Mouse (Mus musculus) urinary bladder, postnatal 25 days (tissue): ENCODE results near the gene Fam107a.

Experiments
- DNase-seq: peaks from one replicate; pipeline ENCODE4 v3.0.0; 2022; ENCODE audit warnings: low spot score

Gene Fam107a

GRCm38 (mm10) chr14:8256881-8257280 lies 60.9 kb downstream of the Fam107a start:
- DNase-seq = no peak

- DNase-seq = no peak
Measured at GRCm38 (mm10) chr14:8256072-8256471, 61.8 kb downstream of the Fam107a start.

GRCm38 (mm10) chr14:8255076-8255729 lies 62.6 kb downstream of the Fam107a start:
- peak; percentile 44 for DNase-seq

GRCm38 (mm10) chr14:8251330-8251885 lies 66.4 kb downstream of the Fam107a start:
- DNase-seq = no peak

GRCm38 (mm10) chr14:8250141-8250871 lies 67.5 kb downstream of the Fam107a start:
- no peak for DNase-seq

- no peak for DNase-seq
Measured at GRCm38 (mm10) chr14:8249206-8249605, 68.6 kb downstream of the Fam107a start.

GRCm38 (mm10) chr14:8246878-8247277 lies 70.9 kb downstream of the Fam107a start:
- DNase-seq = no peak
